Mouse (Mus musculus): ENCODE data around the gene Plekhg4.
A peak's percentile ranks its signal among the peaks of the same experiment; 100 is the strongest.

Plekhg4 gene

GRCm38 (mm10) chr8:105373032-105373431 is at the start of gene Plekhg4:
TSS of gene Plekhg4 (plus strand) at chr8:105373274.
- DNase-seq (ENCODE audit: low spot score), result no peak

DNA sequence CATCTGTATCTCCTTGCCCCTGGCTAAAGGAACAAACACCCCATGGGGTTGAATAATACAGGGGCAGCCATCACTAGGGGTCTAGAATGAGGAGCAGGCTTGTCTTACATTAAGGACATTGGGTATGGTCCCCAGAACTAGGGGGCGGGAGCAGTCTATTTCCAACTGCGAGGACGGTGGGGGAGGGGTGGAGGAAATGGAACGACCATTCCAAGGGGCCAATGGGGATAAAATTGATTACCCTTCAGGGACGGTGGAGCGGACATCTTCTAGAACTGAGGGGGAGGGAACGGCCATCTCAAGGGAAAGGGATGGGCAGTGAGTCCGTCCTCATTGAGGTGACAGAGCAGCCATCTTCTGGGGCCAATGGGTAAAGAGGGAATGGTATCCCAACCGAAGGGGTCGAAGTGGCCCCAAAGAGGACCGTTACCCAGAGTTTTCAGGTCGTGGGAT is 47.4 kb upstream of the Plekhg4 start:
- DNase-seq (ENCODE audit: low spot score), result no peak

DNA sequence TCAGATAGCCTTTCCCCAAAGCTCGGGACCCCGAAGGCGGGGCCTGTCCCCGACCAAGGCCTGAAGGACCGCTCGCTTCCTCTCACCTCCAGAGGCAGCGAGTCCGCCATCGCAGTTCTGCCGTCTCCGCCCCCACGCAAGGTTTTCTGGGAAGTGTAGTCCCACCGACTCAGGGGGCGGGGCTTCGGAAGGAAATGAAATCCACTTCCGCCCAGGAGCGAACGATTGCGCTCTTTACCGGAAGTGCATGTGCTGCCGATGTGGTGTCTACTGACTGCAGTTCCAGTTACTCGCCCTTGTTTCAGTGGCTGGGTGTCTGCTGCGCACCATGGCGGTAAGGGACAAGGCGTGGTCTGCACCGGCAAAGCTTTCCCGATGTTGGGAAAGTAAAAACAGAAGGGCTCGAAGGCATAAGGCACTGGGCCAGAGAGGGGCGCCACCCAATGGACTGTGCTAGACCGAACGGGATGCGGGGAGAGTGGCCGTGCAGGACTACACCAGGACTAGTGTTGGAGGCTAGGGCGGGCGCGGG is 46.9 kb upstream of the Plekhg4 start, which contains the start of the genes Lrrc29 and Tmem208:
Gene Lrrc29 (minus strand): TSS at position 138 of the 532 bp plus-strand sequence.
Gene Tmem208 (plus strand): TSS at position 214 of the 532 bp plus-strand sequence.
- DNase-seq (ENCODE audit: low spot score), result peak; percentile 91

DNA sequence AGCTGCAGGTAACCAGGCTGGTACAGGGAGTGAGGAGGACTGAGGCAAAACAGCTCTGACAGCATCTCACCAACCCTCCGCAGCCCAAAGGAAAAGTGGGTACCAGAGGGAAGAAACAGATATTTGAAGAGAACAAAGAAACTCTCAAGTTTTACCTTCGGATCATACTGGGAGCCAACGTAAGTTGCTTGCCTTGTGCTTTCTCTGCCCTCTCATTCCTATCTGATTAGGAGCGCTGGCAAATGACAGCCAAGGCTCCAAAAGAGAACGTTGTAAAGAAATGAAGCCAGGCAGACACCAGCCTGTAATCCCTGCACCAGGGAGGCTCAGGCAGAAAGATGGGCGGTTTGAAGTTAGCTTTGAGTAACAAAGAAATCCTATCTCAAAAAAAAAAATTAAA is 46.1 kb upstream of the Plekhg4 start:
- DNase-seq (ENCODE audit: low spot score), result no peak

- no peak for DNase-seq (ENCODE audit: low spot score)
Observed at GRCm38 (mm10) chr8:105330325-105330724, 42.7 kb upstream of the Plekhg4 start.

- DNase-seq (ENCODE audit: low spot score), result no peak
Observed at GRCm38 (mm10) chr8:105331469-105331868, 41.6 kb upstream of the Plekhg4 start.

DNA sequence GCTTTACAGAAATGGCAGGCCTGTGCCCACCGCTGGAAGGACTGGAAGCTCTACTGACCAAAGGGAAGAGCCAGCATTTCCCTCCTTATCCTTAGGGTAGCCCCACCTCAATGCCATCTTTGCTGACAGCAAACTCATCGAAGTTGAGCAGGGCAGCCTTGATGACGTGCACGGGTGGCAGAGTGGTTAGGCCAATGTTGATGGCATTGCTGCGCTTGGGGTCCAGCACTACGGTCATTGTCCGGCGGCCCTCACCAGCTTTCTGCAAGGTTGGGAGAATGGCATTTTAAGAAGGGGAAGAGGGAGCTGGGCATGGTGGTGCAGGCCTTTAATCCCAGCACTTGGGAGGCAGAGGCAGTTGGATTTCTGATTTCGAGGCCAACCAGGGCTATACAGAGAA is 41.1 kb upstream of the Plekhg4 start:
- DNase-seq (ENCODE audit: low spot score), result no peak

DNA sequence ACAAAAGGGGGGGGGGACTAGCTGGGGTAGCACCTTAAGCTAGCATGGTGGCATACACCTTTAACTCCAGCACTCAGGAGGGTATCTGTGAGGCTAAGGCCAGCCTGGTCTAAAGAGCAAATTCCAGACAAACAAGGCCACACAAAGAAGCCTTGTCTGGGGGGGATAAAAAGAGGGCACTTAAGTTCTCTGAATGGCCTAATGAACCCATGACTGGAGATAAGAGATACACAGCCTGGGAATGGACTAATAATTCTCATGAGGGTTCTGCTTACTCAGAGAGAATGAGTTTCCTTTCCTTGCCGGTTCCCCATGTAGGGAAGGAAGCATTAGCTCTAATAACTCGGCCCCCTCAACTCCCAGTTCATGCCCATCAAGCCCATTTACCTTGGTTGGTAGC is 40.6 kb upstream of the Plekhg4 start:
- DNase-seq (ENCODE audit: low spot score), result no peak

DNA sequence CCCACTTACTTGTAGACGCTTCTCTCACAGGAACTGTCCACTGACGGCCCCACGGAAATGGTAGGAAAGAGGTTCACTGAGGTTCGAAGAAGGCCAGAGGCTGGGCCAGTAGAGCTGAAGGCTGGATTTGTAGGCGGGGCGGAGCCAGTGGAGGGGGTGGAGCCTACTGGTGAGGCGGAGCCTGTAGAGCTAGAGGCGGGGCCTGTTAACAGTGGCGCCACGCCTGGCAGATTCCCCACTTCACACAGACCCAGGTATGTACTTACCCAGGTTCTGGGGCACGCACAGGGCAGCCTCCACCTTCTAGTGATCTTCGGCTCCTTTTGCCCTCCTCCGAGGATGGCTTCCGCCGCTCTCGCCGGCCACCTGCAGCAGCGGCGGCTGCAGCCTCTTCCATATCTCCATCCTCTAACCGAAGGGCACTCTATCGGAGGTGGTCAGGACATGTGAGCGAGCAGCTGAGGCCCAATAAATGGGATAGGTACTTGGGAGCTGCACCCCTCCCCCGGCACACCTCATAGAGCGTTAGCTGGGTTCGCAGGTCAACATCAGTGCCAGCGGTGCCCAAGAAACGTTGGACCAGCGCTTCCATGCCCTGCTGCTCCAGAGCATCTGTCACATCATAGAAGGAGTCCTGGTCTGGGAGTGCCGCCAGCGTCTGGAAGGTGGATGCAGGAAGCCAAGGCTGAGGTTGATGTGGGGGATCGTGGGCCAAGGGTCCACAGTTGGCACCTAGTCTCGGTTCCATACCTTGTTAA is 36.5 kb upstream of the Plekhg4 start:
- no peak for DNase-seq (ENCODE audit: low spot score)

DNA sequence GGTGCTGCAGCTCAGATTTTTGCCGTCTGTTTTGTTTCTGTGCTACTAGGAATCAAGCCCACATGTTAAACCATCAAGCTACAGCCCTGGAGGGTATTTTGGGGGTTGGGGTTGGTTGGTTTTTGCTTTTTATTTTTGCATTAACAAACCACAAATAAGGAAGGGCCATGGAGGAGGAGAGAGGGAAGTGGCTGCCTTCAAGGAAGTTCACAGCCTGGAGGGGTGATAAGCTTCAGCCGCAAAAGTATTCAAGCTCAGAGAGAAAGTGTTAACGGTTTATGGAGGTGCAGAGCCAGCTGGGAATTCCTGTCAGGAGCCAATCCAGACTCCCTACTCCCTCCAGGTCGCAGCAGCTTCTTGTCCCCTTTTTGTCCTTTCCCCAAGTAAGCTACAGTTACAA is 34.1 kb upstream of the Plekhg4 start:
- DNase-seq (ENCODE audit: low spot score), result no peak

DNA sequence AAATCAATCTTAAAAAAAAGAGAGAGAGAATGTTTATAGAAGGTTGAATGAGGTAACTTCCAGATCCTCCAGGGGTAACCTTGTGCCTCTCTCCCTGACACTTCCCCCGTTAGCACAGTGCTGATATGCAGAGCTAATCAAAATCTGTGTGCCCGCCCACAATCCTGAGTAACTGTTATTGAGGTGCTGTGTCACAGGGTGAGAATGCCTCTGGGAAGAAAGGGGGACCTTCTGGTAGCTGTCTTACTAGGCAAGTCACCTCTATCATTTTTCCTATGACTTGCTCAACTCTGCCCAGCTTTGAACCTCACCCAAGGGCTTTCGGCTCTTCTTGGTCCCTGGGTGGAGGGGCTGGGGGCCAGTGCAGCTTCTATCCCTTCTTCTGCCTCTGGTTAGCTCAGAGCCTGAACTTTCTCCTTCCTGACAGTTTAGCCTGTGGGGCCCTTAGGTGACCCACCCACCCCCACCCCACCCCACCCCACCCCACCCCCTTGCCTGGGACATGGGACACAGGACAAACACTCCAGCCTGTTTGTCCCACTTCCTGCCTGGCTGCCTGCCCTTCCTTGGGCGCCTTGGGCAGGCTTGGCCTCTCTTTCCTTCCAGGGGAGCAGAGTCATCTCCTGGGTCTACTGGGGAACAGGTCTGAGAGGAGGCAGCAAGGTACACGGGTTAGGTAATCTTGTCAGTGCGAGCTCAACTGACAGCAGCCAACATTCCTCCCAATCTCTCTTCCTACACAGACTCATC is 33.0 kb upstream of the Plekhg4 start:
- DNase-seq (ENCODE audit: low spot score), result no peak

DNA sequence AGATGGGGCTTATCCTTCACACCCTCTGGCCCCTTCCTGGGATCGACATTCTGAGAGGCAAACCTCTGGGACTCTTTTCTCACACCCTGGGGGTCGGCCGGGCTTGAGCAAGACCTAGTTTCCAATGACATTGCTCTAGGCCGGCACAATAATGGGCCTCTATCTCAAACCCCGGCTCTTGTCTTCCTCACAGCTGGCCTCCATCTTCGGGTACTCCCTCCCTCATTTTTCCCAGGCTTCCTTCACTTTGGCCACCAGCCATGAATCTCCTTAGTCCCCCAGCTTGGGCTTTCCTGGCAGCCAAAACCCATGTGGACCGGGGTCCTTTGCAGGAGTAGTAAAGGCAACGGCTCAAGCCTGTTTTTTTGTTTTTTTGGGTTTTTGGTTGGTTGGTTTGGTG is 31.7 kb upstream of the Plekhg4 start:
- DNase-seq (ENCODE audit: low spot score), result no peak

DNA sequence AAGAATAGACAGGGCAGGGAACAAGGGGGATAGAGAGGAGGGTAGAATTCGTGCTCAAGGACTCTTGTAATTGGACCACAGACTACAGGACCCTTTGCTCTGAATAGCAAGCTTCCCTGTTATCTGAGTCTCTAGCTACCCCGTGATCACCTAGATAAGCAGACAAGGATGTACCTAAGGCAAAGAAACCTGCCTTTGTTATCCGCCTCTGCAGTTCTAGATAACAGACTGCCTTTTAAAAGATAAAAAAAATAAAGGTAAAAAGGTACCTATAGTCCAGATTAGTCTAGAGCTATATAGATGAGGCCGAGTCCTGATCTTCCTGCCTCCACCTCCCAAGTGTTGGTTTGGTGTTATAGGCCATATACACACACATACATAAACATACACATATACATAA is 30.3 kb upstream of the Plekhg4 start:
- no peak for DNase-seq (ENCODE audit: low spot score)

DNA sequence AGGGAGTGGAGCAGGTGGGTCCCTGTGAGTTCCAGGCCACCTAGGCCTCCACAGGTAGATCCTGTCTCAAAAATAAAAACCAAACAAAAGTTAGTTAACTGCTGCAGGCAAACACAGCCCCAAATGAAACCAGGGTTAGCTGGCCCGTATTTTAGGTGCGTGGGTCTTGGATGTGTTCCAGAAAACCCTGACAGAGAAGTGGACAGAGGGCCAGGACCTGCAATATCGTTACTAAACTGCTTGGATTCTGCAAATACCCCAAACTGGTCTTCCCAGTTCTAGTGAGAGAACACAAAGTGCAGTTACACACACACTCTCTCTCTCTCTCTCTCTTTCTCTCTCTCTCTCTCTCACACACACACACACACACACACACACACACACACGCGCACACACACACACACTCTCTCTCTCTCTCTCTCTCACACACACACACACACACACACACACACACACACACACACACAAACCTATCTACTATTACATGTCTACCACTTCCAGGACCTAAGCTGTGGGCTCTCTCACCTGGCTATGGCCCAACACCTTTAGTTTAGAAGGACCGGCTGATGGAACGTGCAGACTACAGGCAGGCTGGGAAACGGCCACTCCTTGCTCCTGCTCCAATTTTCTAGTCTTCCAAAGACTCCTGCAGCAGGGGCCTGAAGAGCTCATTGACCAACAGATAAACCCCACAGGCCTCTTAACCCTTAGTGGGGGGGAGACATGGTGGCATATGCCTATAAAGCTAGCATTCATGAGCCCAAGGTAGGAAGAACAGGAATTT is 29.1 kb upstream of the Plekhg4 start:
- no peak for DNase-seq (ENCODE audit: low spot score)

DNA sequence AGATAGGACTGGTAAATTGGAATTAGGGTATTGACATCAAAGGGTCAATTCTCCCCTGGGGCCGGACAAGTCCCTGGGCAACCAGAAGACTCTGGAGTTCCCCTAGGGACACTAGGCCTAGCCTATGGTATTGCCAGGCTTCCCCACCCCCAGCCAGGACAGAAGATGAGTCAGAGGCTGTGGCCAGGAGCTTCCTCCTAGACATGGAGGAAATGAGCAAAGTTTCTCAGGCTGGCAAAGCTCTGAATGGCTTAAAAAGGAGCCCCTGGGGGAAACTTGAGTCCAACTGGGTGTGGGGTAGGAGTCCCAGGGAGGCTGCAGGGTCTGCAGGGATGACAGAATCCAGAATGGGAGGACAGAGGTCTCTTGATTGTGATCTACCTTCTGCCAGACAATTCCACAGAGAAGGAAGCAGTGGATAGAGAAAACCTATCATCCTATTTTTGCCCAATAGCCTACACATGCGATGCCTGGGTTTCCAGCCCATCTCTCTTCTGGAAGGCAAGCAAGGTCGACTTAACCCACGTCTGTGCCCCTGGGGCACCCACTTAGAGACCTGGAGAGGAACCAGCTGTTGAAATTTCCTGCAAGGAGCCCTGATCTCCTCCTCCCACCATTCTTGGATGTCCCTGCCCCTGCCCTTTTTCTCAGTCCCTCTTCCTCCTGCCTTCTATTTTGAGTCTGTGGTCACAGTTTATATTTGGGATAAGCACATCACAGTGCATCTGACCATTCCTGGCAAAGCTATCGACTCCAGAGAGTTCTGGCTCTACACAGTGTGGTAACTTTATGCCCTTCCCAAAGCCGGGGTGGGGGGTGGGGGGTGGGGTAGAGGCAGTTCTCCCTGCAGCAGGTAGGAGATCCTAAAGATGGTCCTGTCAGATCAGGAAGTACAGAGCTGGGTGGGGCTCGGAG is 27.8 kb upstream of the Plekhg4 start:
- no peak for DNase-seq (ENCODE audit: low spot score)

GRCm38 (mm10) chr8:105346611-105347427 is 26.3 kb upstream of the Plekhg4 start:
- DNase-seq (ENCODE audit: low spot score), result peak; percentile 44

DNA sequence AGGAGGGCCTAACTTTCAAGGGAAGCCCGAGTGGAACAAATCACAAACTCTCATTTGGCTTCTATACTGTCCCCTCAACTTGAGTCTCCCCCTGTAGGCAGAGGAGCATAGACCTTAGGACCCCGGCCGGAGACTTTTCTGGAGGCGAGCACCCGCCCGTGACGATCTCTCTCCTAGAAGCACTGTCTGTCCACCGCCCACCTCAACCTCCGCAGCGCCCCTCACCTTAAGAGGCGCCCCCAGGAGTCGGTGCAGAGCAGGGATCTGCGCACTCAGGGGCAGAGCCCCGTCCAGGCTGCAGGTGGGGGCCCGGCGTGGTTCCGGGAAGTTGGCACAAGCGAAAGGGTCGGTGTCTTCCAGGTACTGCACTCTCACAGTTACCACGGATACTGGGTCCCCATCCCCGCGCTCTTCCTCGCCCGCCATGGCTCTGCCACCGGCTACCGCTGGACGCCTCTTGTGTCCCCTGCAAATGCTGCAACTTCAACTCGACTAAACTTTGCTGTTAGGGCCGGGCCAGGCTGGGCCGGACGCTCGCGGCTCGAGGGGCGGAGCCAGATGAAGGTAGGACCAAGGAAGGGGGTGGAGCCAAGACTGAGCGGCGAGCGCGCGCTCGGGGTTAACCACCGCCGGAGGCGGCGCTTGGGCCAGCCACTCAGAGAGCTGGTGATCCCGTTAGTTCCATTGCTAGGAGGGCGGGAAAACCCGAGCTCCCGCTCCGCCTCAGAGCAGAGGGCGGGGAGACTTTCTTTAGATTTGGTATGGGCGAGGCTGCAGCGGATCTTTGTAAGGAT is 25.4 kb upstream of the Plekhg4 start, which contains the start of gene Fhod1:
Gene Fhod1 (minus strand): TSS at position 526 of the 794 bp plus-strand sequence.
- peak; percentile 77 for DNase-seq (ENCODE audit: low spot score)

DNA sequence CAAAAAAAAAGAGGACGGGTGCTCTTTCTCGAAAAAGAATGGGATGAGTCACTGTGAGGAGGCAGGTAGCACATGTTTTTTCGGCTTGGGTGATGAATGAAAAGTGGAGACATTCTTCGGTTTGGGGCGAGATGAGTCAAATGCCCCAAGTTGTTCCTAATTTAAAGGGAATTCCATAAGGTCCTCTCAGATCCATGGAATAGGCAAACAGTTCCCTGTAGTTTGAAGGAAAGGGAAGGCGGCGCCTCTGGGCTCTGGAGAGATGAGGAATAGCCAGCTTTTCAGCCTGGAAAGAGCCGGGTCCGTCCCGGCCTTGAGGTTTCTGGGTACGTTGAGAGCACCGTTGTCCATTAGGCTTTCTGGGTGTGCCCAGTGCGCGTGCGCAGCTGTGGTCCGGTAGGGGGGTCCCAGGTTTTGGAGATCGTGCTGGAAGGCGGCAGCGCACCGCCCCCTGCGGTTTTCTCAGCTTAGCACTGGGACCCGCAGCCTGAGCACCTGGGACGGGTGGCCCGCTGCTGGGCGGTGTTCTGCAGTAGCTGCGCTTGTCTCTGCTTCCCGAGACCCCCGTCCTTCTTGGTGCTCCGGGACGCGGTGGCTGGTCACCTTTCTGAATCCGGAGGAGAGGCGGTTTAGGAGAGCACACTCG is 24.5 kb upstream of the Plekhg4 start, which contains the start of gene Slc9a5:
Gene Slc9a5 (plus strand): TSS at position 394 of the 646 bp plus-strand sequence.
- DNase-seq (ENCODE audit: low spot score), result peak; percentile 34

All from ovary, postnatal 10 days (tissue).